Mouse (Mus musculus) midbrain, embryonic 11.5 days (tissue): ENCODE data around the gene Zfp512b. TPM values are rescaled to one million over a fixed set of nuclear protein-coding genes. Genes with fewer than 3 reads are reported as not detected.

ENCODE experiments used
- ATAC-seq: fragments of 200-750 bp; cut with Nextera tagmentation; 2 replicates; pipeline ENCODE4 v1.8.0; 2017; ENCODE audit warnings: moderate TSS enrichment, moderate library complexity; ENCODE audit not compliant: low FRiP score
- DNase-seq: peaks from one replicate; pipeline ENCODE4 v3.0.0; 2015; ENCODE audit warnings: low spot score; ENCODE audit errors: missing footprints
- H3K27ac ChIP-seq: fragments of 300-500 bp; sonication (generic); 2 replicates; pipeline ENCODE4 v1.5.1; 2014; ENCODE audit warnings: low read depth, low read length
- H3K27me3 ChIP-seq: fragments of 300-500 bp; sonication (generic); 2 replicates; pipeline ENCODE4 v1.6.1; 2014; ENCODE audit warnings: mild to moderate bottlenecking, low read length, moderate library complexity, mixed read lengths; ENCODE audit not compliant: control insufficient read depth, insufficient read depth
- H3K36me3 ChIP-seq: fragments of 300-500 bp; sonication (generic); 2 replicates; pipeline ENCODE4 v1.6.1; 2014; ENCODE audit warnings: mild to moderate bottlenecking, low read length, moderate library complexity, mixed read lengths; ENCODE audit not compliant: control insufficient read depth, insufficient read depth
- H3K4me1 ChIP-seq: fragments of 300-500 bp; sonication (generic); 2 replicates; pipeline ENCODE4 v1.6.1; 2014; ENCODE audit warnings: low read length; ENCODE audit not compliant: control insufficient read depth, insufficient read depth
- H3K4me2 ChIP-seq: fragments of 300-500 bp; sonication (generic); 2 replicates; pipeline ENCODE4 v1.6.1; 2014; ENCODE audit warnings: mild to moderate bottlenecking, moderate library complexity
- H3K4me3 ChIP-seq: fragments of 300-500 bp; sonication (generic); 2 replicates; pipeline ENCODE4 v1.5.1; 2014; ENCODE audit warnings: low read depth, low read length
- H3K9ac ChIP-seq: fragments of 300-500 bp; sonication (generic); 2 replicates; pipeline ENCODE4 v1.6.1; 2014; ENCODE audit warnings: low read length
- H3K9me3 ChIP-seq: fragments of 300-500 bp; sonication (generic); 2 replicates; pipeline ENCODE4 v1.6.1; 2016; ENCODE audit warnings: low read length; ENCODE audit not compliant: control insufficient read depth
- WGBS: fragments of 180-500 bp; shearing (Covaris S2); extraction: QIAGEN DNeasy Blood & Tissue Kit; methylation state at CpG from one replicate; pipeline ENCODE4 v1.1.7; 2014; 5-methylcytosine and 5-hydroxymethylcytosine counted together
- microRNA-seq: library from miRNA; unstranded; fragments of <30 nt; microRNA quantifications from one replicate; pipeline ENCODE4, GENCODE M21; 2017
- polyA plus RNA-seq: library from polyadenylated mRNA; unstranded; fragments of >200 nt; fragmentation: Nextera tagmentation; extraction: Ambion mirVana; gene quantifications from 2 replicates; pipeline ENCODE4 v1.2.1, GENCODE M21; 2014

Gene Zfp512b
- polyA plus RNA-seq, 1 experiment from 2014 or later: 27.0 TPM

GRCm38 (mm10) chr2:181546142-181546541 lies 46.5 kb downstream of the Zfp512b start:
- ATAC-seq (no peak), DNase-seq (no peak)
- 96% methylated on average over 7 of the region's 7 CpGs for WGBS
- no peak overlapping the region for H3K27ac ChIP-seq
- H3K36me3 ChIP-seq: peaks cover 33% of the 10 kb centered on the region
- no peaks in the 10 kb centered on the region for H3K9me3 ChIP-seq
- H3K27me3 ChIP-seq: no peaks in the 10 kb centered on the region
- no peaks in the 10 kb centered on the region for H3K4me1 ChIP-seq
- no peak overlapping the region for H3K9ac ChIP-seq
- H3K4me3 ChIP-seq: no peak overlapping the region
- no peak overlapping the region for H3K4me2 ChIP-seq

GRCm38 (mm10) chr2:181541761-181542380 lies 50.7 kb downstream of the Zfp512b start:
- Histone ChIP-seq H3K36me3 (peaks cover under 1% of the 10 kb centered on the region; the same call in 1 of the 2 replicates), H3K4me2 (no peak overlapping the region), H3K4me1 (no peaks in the 10 kb centered on the region), H3K4me3 (no peak overlapping the region), H3K27me3 (no peaks in the 10 kb centered on the region), H3K9me3 (no peaks in the 10 kb centered on the region), H3K27ac (no peak overlapping the region), H3K9ac (no peak overlapping the region)
- WGBS: 96% methylated on average over 6 of the region's 6 CpGs
- ATAC-seq (no peak), DNase-seq (peak; percentile 66)

- H3K27ac ChIP-seq: no peak overlapping the region
- no peaks in the 10 kb centered on the region for H3K4me1 ChIP-seq
- H3K4me2 ChIP-seq: no peak overlapping the region
- ATAC-seq: no peak
- no peak overlapping the region for H3K9ac ChIP-seq
- H3K27me3 ChIP-seq: no peaks in the 10 kb centered on the region
- 93% methylated on average over 2 of the region's 2 CpGs for WGBS
- no peaks in the 10 kb centered on the region for H3K36me3 ChIP-seq
- no peak overlapping the region for H3K4me3 ChIP-seq
- no peaks in the 10 kb centered on the region for H3K9me3 ChIP-seq
- DNase-seq: peak; percentile 77
These were observed 55.1 kb downstream of the Zfp512b start for GRCm38 (mm10) chr2:181537444-181538047.

GRCm38 (mm10) chr2:181536410-181536809 lies 56.2 kb downstream of the Zfp512b start:
- ATAC-seq: no peak
- 97% methylated on average over 2 of the region's 2 CpGs for WGBS

GRCm38 (mm10) chr2:181532589-181532988 lies 60.0 kb downstream of the Zfp512b start:
- peak; percentile 54 for DNase-seq
- Histone ChIP-seq H3K4me1 (no peaks in the 10 kb centered on the region), H3K4me2 (no peak overlapping the region), H3K9ac (no peak overlapping the region), H3K27ac (no peak overlapping the region), H3K36me3 (0 out of 2 replicates have a peak, but pooled peaks cover 2% of the 10 kb centered on the region), H3K27me3 (no peaks in the 10 kb centered on the region), H3K4me3 (no peak overlapping the region), H3K9me3 (no peaks in the 10 kb centered on the region)
- 96% methylated on average over 3 of the region's 3 CpGs for WGBS
- no peak for ATAC-seq

More at GRCm38 (mm10) chr2:181536410-181536809, 56.2 kb downstream of the Zfp512b start:
- no peaks in the 10 kb centered on the region for H3K4me1 ChIP-seq
- no peak overlapping the region for H3K9ac ChIP-seq
- no peak overlapping the region for H3K27ac ChIP-seq
- H3K36me3 ChIP-seq: no peaks in the 10 kb centered on the region
- no peaks in the 10 kb centered on the region for H3K9me3 ChIP-seq
- DNase-seq: no peak
- H3K27me3 ChIP-seq: no peaks in the 10 kb centered on the region
- H3K4me3 ChIP-seq: no peak overlapping the region
- no peak overlapping the region for H3K4me2 ChIP-seq

Small RNAs within 50 kb of the gene (microRNA-seq; reads per million reads assigned to microRNA genes)
- not detected for gene Mir7006

Other genes starting within 250 kb of the Zfp512b start
- 34.5 and 36.8 TPM in 2 replicates for gene Zgpat, start 227.9 kb downstream of the Zfp512b start, polyA plus RNA-seq
- gene Arfrp1, start 227.4 kb downstream of the Zfp512b start, polyA plus RNA-seq: 54.2 and 60.9 TPM in 2 replicates
- 19.7 TPM in 2 replicates for gene Lime1, start 212.7 kb downstream of the Zfp512b start, polyA plus RNA-seq
- 16.2 and 16.5 TPM in 2 replicates for gene Zbtb46, start 133.4 kb downstream of the Zfp512b start, polyA plus RNA-seq
- gene Abhd16b, start 99.6 kb downstream of the Zfp512b start, polyA plus RNA-seq: 0.15 and 0.21 TPM in 2 replicates
- gene Tpd52l2, start 95.7 kb downstream of the Zfp512b start, polyA plus RNA-seq: 146 and 149 TPM in 2 replicates
- gene Dnajc5, start 72.3 kb downstream of the Zfp512b start, polyA plus RNA-seq: 93.6 and 102 TPM in 2 replicates
- gene Uckl1, start 7.9 kb downstream of the Zfp512b start, polyA plus RNA-seq: 46.4 and 50.2 TPM in 2 replicates
- gene Prpf6, start 935 bp downstream of the Zfp512b start, polyA plus RNA-seq: 77.0 and 82.6 TPM in 2 replicates
- gene Samd10, start 6.4 kb upstream of the Zfp512b start, polyA plus RNA-seq: 63.4 and 64.4 TPM in 2 replicates
- gene Gm29797, start 64.2 kb upstream of the Zfp512b start, polyA plus RNA-seq: not detected in 2 replicates
- gene Sox18, start 78.8 kb upstream of the Zfp512b start, polyA plus RNA-seq: 12.5 and 14.6 TPM in 2 replicates
- 15.5 and 16.0 TPM in 2 replicates for gene Tcea2, start 87.5 kb upstream of the Zfp512b start, polyA plus RNA-seq
- gene Rgs19, start 101.2 kb upstream of the Zfp512b start, polyA plus RNA-seq: 61.6 and 65.4 TPM in 2 replicates
- not detected in 2 replicates for gene Lkaaear1, start 105.6 kb upstream of the Zfp512b start, polyA plus RNA-seq
- gene Oprl1, start 122.2 kb upstream of the Zfp512b start, polyA plus RNA-seq: 21.7 and 22.9 TPM in 2 replicates
- 28.7 and 31.0 TPM in 2 replicates for gene Myt1, start 170.5 kb upstream of the Zfp512b start, polyA plus RNA-seq
- gene Pcmtd2, start 245.1 kb upstream of the Zfp512b start, polyA plus RNA-seq: 36.5 and 37.7 TPM in 2 replicates